Mouse (Mus musculus) bone marrow macrophage, adult 2 months (primary cell): ENCODE results near the gene Acot7.

ENCODE experiments used
- CTCF ChIP-seq: IDR thresholded peaks from 2 replicates; pipeline ENCODE4 v1.5.1; 2012; ENCODE audit warnings: low read depth, mild to moderate bottlenecking, low read length, moderate library complexity
- POLR2A ChIP-seq: IDR thresholded peaks from 2 replicates; pipeline ENCODE4 v1.6.1; 2012; ENCODE audit warnings: mild to moderate bottlenecking, low read depth, low read length, borderline replicate concordance

- TF ChIP-seq POLR2A, result no peak
- no peak for TF ChIP-seq CTCF
Observed at GRCm38 (mm10) chr4:152158585-152159284, 19.2 kb upstream of the Acot7 start, which contains the start of gene Hes2.
